Mouse (Mus musculus) C2C12 (cell line): ENCODE results near the gene Fam78b.

Experiments used
- CEBPB ChIP-seq: IDR thresholded peaks from one replicate; pipeline ENCODE4 v1.6.1; 2011; ENCODE audit warnings: low read depth, mild to moderate bottlenecking, control low read depth, moderate library complexity
- CTCF ChIP-seq: IDR thresholded peaks from one replicate; pipeline ENCODE4 v1.5.1; 2011; ENCODE audit not compliant: control insufficient read depth, insufficient read depth, insufficient read length
- MAX ChIP-seq: IDR thresholded peaks from one replicate; pipeline ENCODE4 v1.6.1; 2011; ENCODE audit warnings: mild to moderate bottlenecking, control low read depth
- USF1 ChIP-seq: IDR thresholded peaks from one replicate; pipeline ENCODE4 v1.6.1; 2011; ENCODE audit warnings: low read depth, mild to moderate bottlenecking, control low read depth, moderate library complexity

- TF ChIP-seq MAX (no peak), CTCF (no peak), USF1 (no peak), CEBPB (no peak)
Observed at GRCm38 (mm10) chr1:167102566-167102965, 101.3 kb downstream of the Fam78b start.
